Mouse (Mus musculus): ENCODE measurements around the gene Pgap2. TPM values are rescaled to one million over a fixed set of nuclear protein-coding genes. Genes with fewer than 3 reads are reported as not detected.

The Pgap2 gene
- 45.7 and 46.1 TPM in 2 replicates for polyA plus RNA-seq (2016; fragmentation: Nextera tagmentation; extraction: Ambion mirVana)

- no peaks in the 10 kb centered on the region for H3K36me3 ChIP-seq
- no peaks in the 10 kb centered on the region for H3K9me3 ChIP-seq
- H3K4me1 ChIP-seq, result peaks cover 4% of the 10 kb centered on the region
- peak; percentile 99 for ATAC-seq (ENCODE audit: low FRiP score, low read depth)
- no peaks in the 10 kb centered on the region for H3K27me3 ChIP-seq (replicated peaks)
- WGBS, result under 1% methylated on average over 84 of the region's 87 CpGs
- peak within 1 kb of the TSS; percentile 82 for H3K27ac ChIP-seq
- H3K4me3 ChIP-seq, result peak within 1 kb of the TSS; percentile 68
- H3K9ac ChIP-seq, result peak within 1 kb of the TSS; percentile 87
- H3K4me2 ChIP-seq (replicated peaks), result peak within 1 kb of the TSS; percentile 82
These were observed at the start of gene Pgap2, which contains the start of gene Nup98 for GRCm38 (mm10) chr7:102209756-102210721. Pgap2 (plus strand) TSS chr7:102210208. Nup98 (minus strand) TSS chr7:102210176.

DNA sequence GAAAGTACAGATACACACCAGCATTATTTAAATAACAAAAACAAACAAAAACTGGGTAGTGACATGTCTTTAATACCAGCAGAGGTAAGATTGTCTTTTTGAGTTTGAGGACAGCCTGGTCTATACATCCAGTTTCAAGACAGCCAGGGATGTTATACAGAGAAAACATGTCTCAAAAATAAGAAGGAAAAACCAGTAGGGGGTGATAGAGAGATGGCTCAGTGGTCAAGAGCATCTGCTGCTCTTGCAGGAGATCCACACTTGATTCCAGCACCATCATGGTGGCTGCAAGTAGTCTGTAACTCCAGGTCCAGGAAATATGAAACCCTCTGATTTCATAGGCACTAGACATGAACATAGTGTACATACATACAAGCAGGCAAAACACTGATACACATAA is 39.7 kb upstream of the Pgap2 start:
- Histone ChIP-seq H3K27me3 (replicated peaks) (no peaks in the 10 kb centered on the region), H3K9me3 (no peaks in the 10 kb centered on the region), H3K4me3 (no peak overlapping the region), H3K36me3 (peaks cover 18% of the 10 kb centered on the region), H3K27ac (no peak overlapping the region), H3K4me2 (replicated peaks) (no peak overlapping the region), H3K4me1 (no peaks in the 10 kb centered on the region), H3K9ac (no peak overlapping the region)
- no peak for ATAC-seq (ENCODE audit: low FRiP score, low read depth)

DNA sequence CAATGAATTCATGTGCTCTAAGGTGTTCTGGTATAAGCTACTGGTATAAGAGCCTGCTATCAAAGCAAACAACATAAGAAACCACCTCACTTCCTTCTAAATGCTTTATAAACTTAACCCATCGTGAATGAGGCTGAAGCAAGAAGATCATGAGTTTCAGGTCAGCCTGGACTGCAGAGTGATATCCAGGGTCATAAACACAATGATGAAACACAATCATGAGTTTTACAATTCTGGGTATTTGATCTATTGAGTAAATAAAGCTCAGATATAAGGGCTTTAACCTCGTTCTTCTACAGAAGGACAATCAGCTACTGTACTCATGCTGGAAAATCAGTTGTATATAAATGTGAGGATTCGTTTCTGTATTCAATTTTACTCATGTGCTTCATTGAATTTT is 26.2 kb upstream of the Pgap2 start:
- Histone ChIP-seq H3K9me3 (no peaks in the 10 kb centered on the region), H3K36me3 (peaks cover 66% of the 10 kb centered on the region), H3K27me3 (replicated peaks) (no peaks in the 10 kb centered on the region), H3K4me3 (no peak overlapping the region), H3K4me2 (replicated peaks) (no peak overlapping the region), H3K27ac (no peak overlapping the region), H3K9ac (no peak overlapping the region), H3K4me1 (no peaks in the 10 kb centered on the region)
- WGBS, result 91% methylated on average over 3 of the region's 3 CpGs
- no peak for ATAC-seq (ENCODE audit: low FRiP score, low read depth)

DNA sequence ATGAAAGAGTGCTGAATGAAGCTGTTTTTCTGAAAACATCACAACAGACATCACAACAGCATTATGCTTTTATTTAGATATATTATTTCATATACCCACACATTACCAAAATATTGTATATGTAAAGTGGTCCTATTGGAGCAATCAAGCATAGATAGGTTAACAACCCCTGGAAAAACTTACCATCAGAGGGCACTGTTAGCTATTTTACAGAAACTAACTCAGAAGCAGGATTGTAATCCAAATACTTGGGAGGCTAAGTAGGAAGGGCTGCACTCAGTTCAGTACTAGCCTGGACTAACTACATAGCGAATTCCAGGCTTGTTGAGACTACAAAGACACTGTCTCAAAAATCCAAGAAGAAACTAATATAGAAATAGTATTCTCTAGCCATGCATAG is 17.7 kb upstream of the Pgap2 start:
- ATAC-seq (ENCODE audit: low FRiP score, low read depth), result no peak
- H3K36me3 ChIP-seq, result peaks cover 60% of the 10 kb centered on the region
- WGBS, result 91% methylated on average over 1 of the region's 1 CpGs

DNA sequence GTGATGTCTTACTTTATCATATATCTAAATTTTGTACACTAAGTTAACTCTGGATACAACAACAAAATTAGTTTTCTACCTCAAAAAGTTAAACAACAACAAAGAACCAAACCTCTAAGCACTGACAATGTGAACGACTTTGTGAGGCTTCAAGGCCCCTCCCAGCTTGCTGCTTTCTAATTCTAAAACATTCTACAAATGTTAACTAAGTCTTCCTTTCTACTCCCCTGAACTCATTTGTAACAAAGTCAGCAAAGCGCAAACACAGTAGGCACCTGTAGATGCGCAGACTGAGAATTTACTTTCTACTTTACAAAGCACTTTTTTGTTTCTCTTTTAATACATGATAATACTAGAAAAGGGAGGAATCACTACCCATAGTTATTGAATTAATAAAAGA is 9.4 kb upstream of the Pgap2 start:
- Histone ChIP-seq H3K27ac (no peak overlapping the region), H3K36me3 (no peaks in the 10 kb centered on the region), H3K9me3 (no peaks in the 10 kb centered on the region), H3K4me2 (replicated peaks) (no peak overlapping the region), H3K27me3 (replicated peaks) (no peaks in the 10 kb centered on the region), H3K9ac (no peak overlapping the region), H3K4me1 (no peaks in the 10 kb centered on the region), H3K4me3 (no peak overlapping the region)
- no peak for ATAC-seq (ENCODE audit: low FRiP score, low read depth)
- 85% methylated on average over 3 of the region's 3 CpGs for WGBS

More for the DNA sequence above, 17.7 kb upstream of the Pgap2 start:
- H3K4me1 ChIP-seq, result no peaks in the 10 kb centered on the region
- no peak overlapping the region for H3K4me3 ChIP-seq
- no peaks in the 10 kb centered on the region for H3K27me3 ChIP-seq (replicated peaks)
- no peak overlapping the region for H3K9ac ChIP-seq
- H3K9me3 ChIP-seq, result no peaks in the 10 kb centered on the region
- no peak overlapping the region for H3K27ac ChIP-seq
- H3K4me2 ChIP-seq (replicated peaks), result no peak overlapping the region

GRCm38 (mm10) chr7:102200996-102201785 is 8.8 kb upstream of the Pgap2 start:
- Histone ChIP-seq H3K27me3 (replicated peaks) (no peaks in the 10 kb centered on the region), H3K4me1 (no peaks in the 10 kb centered on the region), H3K4me3 (no peak overlapping the region), H3K36me3 (no peaks in the 10 kb centered on the region), H3K4me2 (replicated peaks) (no peak overlapping the region), H3K9me3 (no peaks in the 10 kb centered on the region), H3K9ac (no peak overlapping the region), H3K27ac (no peak overlapping the region)
- no peak for ATAC-seq (ENCODE audit: low FRiP score, low read depth)

GRCm38 (mm10) chr7:102204296-102204857 is 5.6 kb upstream of the Pgap2 start:
- no peak overlapping the region for H3K4me2 ChIP-seq (replicated peaks)
- WGBS, result 94% methylated on average over 3 of the region's 3 CpGs
- ATAC-seq (ENCODE audit: low FRiP score, low read depth), result no peak

DNA sequence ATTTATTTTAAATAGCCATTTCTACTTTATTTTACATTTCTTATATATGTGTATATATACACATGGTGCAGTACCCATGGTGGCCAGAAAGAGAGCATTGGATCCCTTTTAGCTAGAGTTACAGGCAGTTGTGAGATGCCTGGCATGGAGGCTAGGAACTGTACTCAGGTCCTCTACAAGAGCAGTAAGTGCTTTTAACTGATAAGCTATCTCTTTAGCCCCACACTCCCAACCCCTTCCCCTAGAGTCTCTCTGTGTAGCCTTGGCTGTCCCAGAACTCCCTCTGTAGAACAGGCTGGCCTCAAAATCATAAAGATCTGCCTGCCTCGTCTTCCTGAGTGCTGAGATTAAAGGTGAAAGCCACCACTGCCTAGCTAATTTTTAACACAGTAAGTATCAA is 4.4 kb upstream of the Pgap2 start:
- Histone ChIP-seq H3K9ac (no peak overlapping the region), H3K4me3 (no peak overlapping the region), H3K27me3 (replicated peaks) (no peaks in the 10 kb centered on the region), H3K27ac (no peak overlapping the region), H3K4me2 (replicated peaks) (no peak overlapping the region), H3K36me3 (no peaks in the 10 kb centered on the region), H3K9me3 (no peaks in the 10 kb centered on the region), H3K4me1 (peaks cover 4% of the 10 kb centered on the region)
- WGBS, result 91% methylated on average over 1 of the region's 1 CpGs
- no peak for ATAC-seq (ENCODE audit: low FRiP score, low read depth)

More at GRCm38 (mm10) chr7:102204296-102204857, 5.6 kb upstream of the Pgap2 start:
- no peaks in the 10 kb centered on the region for H3K9me3 ChIP-seq
- no peak overlapping the region for H3K9ac ChIP-seq
- H3K36me3 ChIP-seq, result no peaks in the 10 kb centered on the region
- H3K27me3 ChIP-seq (replicated peaks), result no peaks in the 10 kb centered on the region
- H3K27ac ChIP-seq, result no peak overlapping the region
- H3K4me1 ChIP-seq, result peaks cover 4% of the 10 kb centered on the region
- H3K4me3 ChIP-seq, result no peak overlapping the region

GRCm38 (mm10) chr7:102208806-102209363 is 1.1 kb upstream of the Pgap2 start:
- 62% methylated on average over 4 of the region's 4 CpGs for WGBS
- H3K27ac ChIP-seq, result no peak overlapping the region

GRCm38 (mm10) chr7:102211071-102211470 is 1.1 kb downstream of the Pgap2 start:
- Histone ChIP-seq H3K27me3 (replicated peaks) (no peaks in the 10 kb centered on the region), H3K4me1 (peaks cover 4% of the 10 kb centered on the region), H3K27ac (peak overlapping the region; percentile 65; the same call in 1 of the 2 replicates), H3K4me3 (peak overlapping the region; percentile 68), H3K36me3 (no peaks in the 10 kb centered on the region), H3K4me2 (replicated peaks) (peak overlapping the region; percentile 59), H3K9ac (peak overlapping the region; percentile 39; the same call in 1 of the 2 replicates), H3K9me3 (no peaks in the 10 kb centered on the region)
- no peak for ATAC-seq (ENCODE audit: low FRiP score, low read depth)
- WGBS, result 70% methylated on average over 3 of the region's 3 CpGs

More at GRCm38 (mm10) chr7:102208806-102209363, 1.1 kb upstream of the Pgap2 start:
- ATAC-seq (ENCODE audit: low FRiP score, low read depth), result no peak
- H3K9me3 ChIP-seq, result no peaks in the 10 kb centered on the region
- peaks cover 4% of the 10 kb centered on the region for H3K4me1 ChIP-seq
- H3K36me3 ChIP-seq, result no peaks in the 10 kb centered on the region
- peak overlapping the region; percentile 87 for H3K9ac ChIP-seq
- H3K4me3 ChIP-seq, result peak overlapping the region; percentile 68
- no peaks in the 10 kb centered on the region for H3K27me3 ChIP-seq (replicated peaks)
- peak overlapping the region; percentile 82 for H3K4me2 ChIP-seq (replicated peaks)

- no peak overlapping the region for H3K9ac ChIP-seq
- peak overlapping the region; percentile 78 for H3K4me2 ChIP-seq (replicated peaks)
- no peak for ATAC-seq (ENCODE audit: low FRiP score, low read depth)
- H3K4me3 ChIP-seq, result 0 out of 2 replicates have a peak overlapping the region, but pooled peaks have one; percentile 20
- H3K4me1 ChIP-seq, result peaks cover 4% of the 10 kb centered on the region; the same call in 1 of the 2 replicates
- H3K36me3 ChIP-seq, result no peaks in the 10 kb centered on the region
- no peaks in the 10 kb centered on the region for H3K27me3 ChIP-seq (replicated peaks)
- H3K9me3 ChIP-seq, result no peaks in the 10 kb centered on the region
- no peak overlapping the region for H3K27ac ChIP-seq
- 70% methylated on average over 1 of the region's 1 CpGs for WGBS
These were observed 11.9 kb downstream of the Pgap2 start for GRCm38 (mm10) chr7:102221899-102222298.

Data from neural tube, embryonic 12.5 days (tissue).